Comparison of ENCODE assay signal across 23 mouse cellular contexts in the genomic region with DNA sequence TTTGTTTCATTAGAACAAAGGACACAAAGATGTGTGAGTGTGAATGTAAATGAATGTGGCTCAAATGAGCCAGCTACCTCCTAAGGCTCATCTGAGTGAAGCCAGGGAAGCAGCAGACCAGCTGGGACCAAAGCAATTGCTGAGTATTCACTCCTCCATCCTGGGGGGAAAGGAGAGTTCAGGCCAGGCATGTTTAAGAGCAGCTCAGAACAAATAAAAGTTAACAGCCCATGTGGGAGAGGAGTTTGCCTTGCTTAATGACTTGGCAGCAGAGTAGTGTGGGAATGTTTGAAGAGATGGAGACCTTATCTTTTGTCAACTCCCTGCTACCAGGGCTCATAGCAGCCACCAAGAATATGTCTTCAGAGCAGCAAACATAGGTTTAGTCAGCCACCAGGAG.
DNase-seq lines count a peak whose midpoint lies in the region; ATAC-seq and TF ChIP-seq lines count a peak whose summit lies in the region.
"Had no signal": no experiment of that assay in that cellular context is flagged by ENCODE, and none has a peak within 500 bp of the region (broad histone marks: within the 10 kb centered on the region; RNA-seq: fewer than 3 reads in every experiment).

No protein-coding gene starts in this region.

- H3K27ac ChIP-seq in kidney, postnatal 0 days, result no peak overlapping the region
- H3K27ac ChIP-seq in kidney, adult 2 months (ENCODE audit: insufficient read depth, low read depth, low read length), result no peak overlapping the region
- no peak overlapping the region for H3K27ac ChIP-seq in limb, embryonic 13.5 days
- no peak overlapping the region for H3K27ac ChIP-seq in limb, embryonic 10.5 days
- H3K27ac ChIP-seq in limb, embryonic 14.5 days (replicated peaks; ENCODE audit: low read depth, low read length), result no peak overlapping the region
- H3K27ac ChIP-seq: embryonic facial prominence, embryonic 13.5 days; forebrain, embryonic 12.5 days; heart, embryonic 10.5 days; hindbrain, embryonic 12.5 days had no signal

- no peak overlapping the region for H3K9ac ChIP-seq in kidney, postnatal 0 days (ENCODE audit: low read depth, low read length)
- no peak overlapping the region for H3K9ac ChIP-seq in limb, embryonic 13.5 days
- no peak overlapping the region for H3K9ac ChIP-seq in limb, embryonic 14.5 days (ENCODE audit: low read depth, low read length, severe bottlenecking)
- H3K9ac ChIP-seq: embryonic facial prominence, embryonic 13.5 days; forebrain, embryonic 12.5 days; hindbrain, embryonic 12.5 days had no signal

- H3K4me1 ChIP-seq in kidney, postnatal 0 days (replicated peaks; ENCODE audit: insufficient read depth, low read length), result no peaks in the 10 kb centered on the region
- no peaks in the 10 kb centered on the region for H3K4me1 ChIP-seq in kidney, adult 2 months (ENCODE audit: control insufficient read depth, insufficient read depth, low read length)
- H3K4me1 ChIP-seq in limb, embryonic 13.5 days, result no peaks in the 10 kb centered on the region
- H3K4me1 ChIP-seq in limb, embryonic 10.5 days, result no peaks in the 10 kb centered on the region
- H3K4me1 ChIP-seq in limb, embryonic 14.5 days (ENCODE audit: control insufficient read depth, insufficient read depth, low read length), result no peaks in the 10 kb centered on the region
- H3K4me1 ChIP-seq: embryonic facial prominence, embryonic 13.5 days; forebrain, embryonic 12.5 days; heart, embryonic 10.5 days; hindbrain, embryonic 12.5 days had no signal

- no peak overlapping the region for H3K4me3 ChIP-seq in kidney, postnatal 0 days (replicated peaks; ENCODE audit: low read depth, low read length)
- H3K4me3 ChIP-seq in kidney, adult 2 months (ENCODE audit: insufficient read depth, low read depth, low read length), result no peak overlapping the region
- no peak overlapping the region for H3K4me3 ChIP-seq in limb, embryonic 13.5 days
- H3K4me3 ChIP-seq in limb, embryonic 10.5 days, result no peak overlapping the region
- H3K4me3 ChIP-seq in limb, embryonic 14.5 days (replicated peaks; ENCODE audit: low read length), result no peak overlapping the region
- H3K4me3 ChIP-seq: embryonic facial prominence, embryonic 13.5 days; forebrain, embryonic 12.5 days; heart, embryonic 10.5 days; hindbrain, embryonic 12.5 days had no signal

- ATAC-seq in kidney, postnatal 0 days (replicated peaks; ENCODE audit: low FRiP score, low read depth), result peak; percentile 81
- peak; percentile 61; the same call in 1 of the 2 replicates for ATAC-seq in limb, embryonic 13.5 days (ENCODE audit: low FRiP score, low read depth)
- no peak; the same call in 1 of the 2 replicates for ATAC-seq in limb, embryonic 14.5 days (ENCODE audit: low FRiP score, low read depth)
- ATAC-seq: CD4-positive, CD25-positive, alpha-beta regulatory T cell, adult 4 months; forebrain, embryonic 16.5 days had no signal

- no peak for TF ChIP-seq POLR2A in kidney, adult 2 months (IDR thresholded peaks at IDR 0.05; ENCODE audit: low read depth, low read length)
- TF ChIP-seq POLR2A in limb, embryonic 14.5 days (IDR thresholded peaks at IDR 0.05; ENCODE audit: borderline replicate concordance, extremely low read depth, insufficient read depth, insufficient read length), result no peak

- no peaks in the 10 kb centered on the region for H3K27me3 ChIP-seq in kidney, postnatal 0 days (ENCODE audit: insufficient read depth, low read length)
- H3K27me3 ChIP-seq in kidney, adult 2 months (replicated peaks; ENCODE audit: control insufficient read depth, insufficient read depth, low read length), result no peaks in the 10 kb centered on the region
- H3K27me3 ChIP-seq in limb, embryonic 13.5 days, result no peaks in the 10 kb centered on the region
- H3K27me3 ChIP-seq in limb, embryonic 10.5 days (ENCODE audit: low read depth, poor library complexity, severe bottlenecking), result no peaks in the 10 kb centered on the region
- H3K27me3 ChIP-seq in limb, embryonic 14.5 days (ENCODE audit: control insufficient read depth, insufficient read depth, low read length), result no peaks in the 10 kb centered on the region
- H3K27me3 ChIP-seq: embryonic facial prominence, embryonic 13.5 days; forebrain, embryonic 12.5 days; hindbrain, embryonic 12.5 days had no signal

- peak; percentile 53 for TF ChIP-seq CTCF in kidney, postnatal 0 days (IDR thresholded peaks at IDR 0.05; ENCODE audit: low read depth)
- no peak for TF ChIP-seq CTCF in kidney, adult 2 months (conservative IDR thresholded peaks at IDR 0.05; ENCODE audit: insufficient read depth, insufficient read length, low read depth, low read length)

- peak; percentile 0 for DNase-seq in embryo, embryonic 11 days
- no peak for DNase-seq in embryo, embryonic 10 days (ENCODE audit: low spot score)
- DNase-seq in kidney, postnatal 0 days (ENCODE audit: low spot score), result peak; percentile 88
- DNase-seq in kidney, adult 2 months, result no peak
- DNase-seq in limb, embryonic 10.5 days (ENCODE audit: low spot score), result no peak
- peak; percentile 44 for DNase-seq in limb, embryonic 14.5 days (ENCODE audit: low spot score)
- DNase-seq: adrenal gland, adult 8-10 months; adrenal gland, postnatal 36 days; B cell, adult 2 months; cerebellum, adult 8-10 months; cerebellum, postnatal 14 days; gastrocnemius, postnatal 10 days; heart, adult 18-20 months; heart, postnatal 10 days; heart, postnatal 4 days had no signal

- H3K9me3 ChIP-seq in kidney, postnatal 0 days (replicated peaks; ENCODE audit: low read length), result no peaks in the 10 kb centered on the region
- H3K9me3 ChIP-seq in limb, embryonic 13.5 days, result no peaks in the 10 kb centered on the region
- H3K9me3 ChIP-seq in limb, embryonic 10.5 days (replicated peaks), result no peaks in the 10 kb centered on the region
- H3K9me3 ChIP-seq in limb, embryonic 14.5 days (ENCODE audit: control insufficient read depth, low read length), result no peaks in the 10 kb centered on the region
- H3K9me3 ChIP-seq: embryonic facial prominence, embryonic 13.5 days; forebrain, embryonic 12.5 days; heart, embryonic 10.5 days; hindbrain, embryonic 12.5 days had no signal

- no peaks in the 10 kb centered on the region for H3K36me3 ChIP-seq in kidney, postnatal 0 days (ENCODE audit: insufficient read depth, low read length)
- no peaks in the 10 kb centered on the region for H3K36me3 ChIP-seq in kidney, adult 2 months (ENCODE audit: control insufficient read depth, insufficient read depth, low read length)
- no peaks in the 10 kb centered on the region for H3K36me3 ChIP-seq in limb, embryonic 13.5 days
- H3K36me3 ChIP-seq in limb, embryonic 10.5 days, result no peaks in the 10 kb centered on the region
- H3K36me3 ChIP-seq in limb, embryonic 14.5 days (ENCODE audit: control insufficient read depth, insufficient read depth, low read length), result no peaks in the 10 kb centered on the region
- H3K36me3 ChIP-seq: embryonic facial prominence, embryonic 13.5 days; forebrain, embryonic 12.5 days; G1E; heart, embryonic 10.5 days; hindbrain, embryonic 12.5 days had no signal

- no peak overlapping the region for H3K4me2 ChIP-seq in kidney, postnatal 0 days (ENCODE audit: low read length)
- no peak overlapping the region for H3K4me2 ChIP-seq in limb, embryonic 13.5 days (replicated peaks)
- no peak overlapping the region for H3K4me2 ChIP-seq in limb, embryonic 14.5 days (replicated peaks; ENCODE audit: low read depth, low read length, severe bottlenecking)
- H3K4me2 ChIP-seq: embryonic facial prominence, embryonic 13.5 days; forebrain, embryonic 12.5 days; hindbrain, embryonic 12.5 days had no signal

Comparison
In these comparisons a context has a peak if more than half of its experiments do, and no peak if none do; other contexts are left out.
1. DNase-seq: peak in embryo, embryonic 11 days (single experiment), kidney, postnatal 0 days (single experiment) and limb, embryonic 14.5 days (single experiment); none in embryo, embryonic 10 days (single experiment), kidney, adult 2 months (single experiment) and limb, embryonic 10.5 days (single experiment).